Mouse (Mus musculus): ENCODE measurements around the gene St3gal2. TPM values are rescaled to one million over a fixed set of nuclear protein-coding genes. Genes with fewer than 3 reads are reported as not detected.

St3gal2 gene
- polyA plus RNA-seq, 1 experiment from 2014 or later = 10.1 TPM

Small RNA genes lying within 50 kb of the gene (microRNA-seq; reads per million reads assigned to microRNA genes)
- gene Mir3473d = 2.8 reads per million

Other genes with a start within 250 kb of the St3gal2 start
- 0.95 and 1.2 TPM in 2 replicates for gene Mtss1l, start 198.4 kb upstream of the St3gal2 start, polyA plus RNA-seq (2015; fragmentation: Nextera tagmentation; extraction: Ambion mirVana)
- 0.47 and 0.91 TPM in 2 replicates for gene Il34, start 114.0 kb upstream of the St3gal2 start, polyA plus RNA-seq (2015; fragmentation: Nextera tagmentation; extraction: Ambion mirVana)
- 22.5 and 22.7 TPM in 2 replicates for gene Cog4, start 73.3 kb upstream of the St3gal2 start, polyA plus RNA-seq (2015; fragmentation: Nextera tagmentation; extraction: Ambion mirVana)
- gene Sf3b3, start 73.1 kb upstream of the St3gal2 start, polyA plus RNA-seq (2015; fragmentation: Nextera tagmentation; extraction: Ambion mirVana) = 24.9 and 31.2 TPM in 2 replicates
- 1.9 and 2.2 TPM in 2 replicates for gene Fuk, start 17.4 kb upstream of the St3gal2 start, polyA plus RNA-seq (2015; fragmentation: Nextera tagmentation; extraction: Ambion mirVana)
- gene Ddx19a, start 77.9 kb downstream of the St3gal2 start, polyA plus RNA-seq (2015; fragmentation: Nextera tagmentation; extraction: Ambion mirVana) = 6.9 and 7.0 TPM in 2 replicates
- 3.5 and 3.9 TPM in 2 replicates for gene Ddx19b, start 111.8 kb downstream of the St3gal2 start, polyA plus RNA-seq (2015; fragmentation: Nextera tagmentation; extraction: Ambion mirVana)
- gene Aars, start 113.2 kb downstream of the St3gal2 start, polyA plus RNA-seq (2015; fragmentation: Nextera tagmentation; extraction: Ambion mirVana) = 23.1 and 26.0 TPM in 2 replicates
- gene Exosc6, start 136.4 kb downstream of the St3gal2 start, polyA plus RNA-seq (2015; fragmentation: Nextera tagmentation; extraction: Ambion mirVana) = 6.1 and 7.0 TPM in 2 replicates
- gene Clec18a, start 172.5 kb downstream of the St3gal2 start, polyA plus RNA-seq (2015; fragmentation: Nextera tagmentation; extraction: Ambion mirVana) = not detected in 2 replicates
- 2.0 and 3.3 TPM in 2 replicates for gene Pdpr, start 174.7 kb downstream of the St3gal2 start, polyA plus RNA-seq (2015; fragmentation: Nextera tagmentation; extraction: Ambion mirVana)